Mouse (Mus musculus) CH12.LX (cell line): Measurements from ENCODE around the gene Smyd5. TPM values are rescaled to one million over a fixed set of nuclear protein-coding genes. Genes with fewer than 3 reads are reported as not detected.

ENCODE experiments used
- DNase-seq: peaks from one replicate; pipeline ENCODE4 v3.0.0-alpha.2; 2013; ENCODE audit errors: extremely low read depth
- H3K27ac ChIP-seq: 2 replicates; pipeline ENCODE4 v1.5.1; 2012; ENCODE audit warnings: low read depth, mild to moderate bottlenecking, control low read depth, moderate library complexity; ENCODE audit not compliant: insufficient read depth
- H3K27me3 ChIP-seq: replicated peaks from 2 replicates; pipeline ENCODE3; 2012; ENCODE audit warnings: inconsistent platforms
- H3K36me3 ChIP-seq, 2 experiments: replicated peaks in 1 of 2; 2 replicates each; pipeline versions ENCODE3 to v1.6.1; 2012; ENCODE audit warnings: inconsistent platforms in 1 of 2, low read length in 1 of 2, mild to moderate bottlenecking in 1 of 2, mixed read lengths in 1 of 2, moderate library complexity in 1 of 2; ENCODE audit not compliant: control insufficient read depth in 1 of 2, insufficient read depth in 1 of 2
- H3K4me1 ChIP-seq, 2 experiments: 2 replicates each; pipeline ENCODE4 v1.6.1; 2012; ENCODE audit warnings: inconsistent platforms in 1 of 2, moderate library complexity in 1 of 2; ENCODE audit not compliant: insufficient read depth in 2 of 2, control insufficient read depth in 1 of 2
- H3K4me2 ChIP-seq: 2 replicates; pipeline ENCODE4 v1.6.1; 2012; ENCODE audit warnings: low read depth, mild to moderate bottlenecking, control low read depth; ENCODE audit not compliant: poor library complexity, insufficient read depth, severe bottlenecking
- H3K4me3 ChIP-seq, 3 experiments: fragments of 150-350 bp in 1 of 3; sonication (generic) in 1 of 3; replicated peaks in 1 of 3; 2 replicates each; pipeline versions ENCODE3 to v1.5.1; 2011 to 2012; ENCODE audit warnings: low read depth in 2 of 3, low read length in 2 of 3, mild to moderate bottlenecking in 2 of 3, moderate library complexity in 2 of 3, control low read depth in 1 of 3, improper control_type of control experiment in 1 of 3, inconsistent platforms in 1 of 3, mixed read lengths in 1 of 3; ENCODE audit not compliant: poor library complexity in 1 of 3
- H3K79me2 ChIP-seq: replicated peaks from 2 replicates; pipeline ENCODE4 v1.6.1; 2012; ENCODE audit warnings: mild to moderate bottlenecking, moderate library complexity; ENCODE audit not compliant: control insufficient read depth, poor library complexity, insufficient read depth, severe bottlenecking; ENCODE audit errors: extremely low read depth
- H3K9ac ChIP-seq: 2 replicates; pipeline ENCODE4 v1.6.1; 2012; ENCODE audit warnings: low read depth, mild to moderate bottlenecking, control low read depth, moderate library complexity; ENCODE audit not compliant: insufficient read depth
- H3K9me3 ChIP-seq: replicated peaks from 2 replicates; pipeline ENCODE3; 2012; ENCODE audit warnings: low read length, inconsistent platforms, mixed read lengths
- BHLHE40 ChIP-seq: IDR thresholded peaks from 2 replicates; pipeline ENCODE4 v1.6.1; 2011; ENCODE audit warnings: mild to moderate bottlenecking, low read depth, low read length, improper control_type of control experiment
- CHD1 ChIP-seq: IDR thresholded peaks from 2 replicates; pipeline ENCODE4 v1.6.1; 2012; ENCODE audit warnings: low read depth, low read length, improper control_type of control experiment, inconsistent platforms
- CHD2 ChIP-seq: IDR thresholded peaks from 2 replicates; pipeline ENCODE4 v1.6.1; 2011; ENCODE audit warnings: low read length, improper control_type of control experiment
- E2F4 ChIP-seq: IDR thresholded peaks from 2 replicates; pipeline ENCODE4 v1.6.1; 2011; ENCODE audit warnings: low read depth, low read length, improper control_type of control experiment; ENCODE audit not compliant: insufficient replicate concordance
- ETS1 ChIP-seq: conservative IDR thresholded peaks from 2 replicates; pipeline ENCODE4 v1.6.1; 2012; ENCODE audit warnings: low read depth, mild to moderate bottlenecking, inconsistent platforms, low read length, improper control_type of control experiment, moderate library complexity
- HCFC1 ChIP-seq: IDR thresholded peaks from 2 replicates; pipeline ENCODE4 v1.6.1; 2012; ENCODE audit warnings: low read depth, mild to moderate bottlenecking, inconsistent platforms, low read length, improper control_type of control experiment
- IRF4 ChIP-seq: IDR thresholded peaks from 2 replicates; pipeline ENCODE4 v1.6.1; 2014; ENCODE audit warnings: low read depth, mild to moderate bottlenecking, inconsistent platforms, low read length, improper control_type of control experiment
- JUND ChIP-seq: conservative IDR thresholded peaks from 2 replicates; pipeline ENCODE4 v1.6.1; 2011; ENCODE audit warnings: low read depth, low read length, improper control_type of control experiment
- KAT2A ChIP-seq: IDR thresholded peaks from 2 replicates; pipeline ENCODE4 v1.6.1; 2012; ENCODE audit warnings: low read length, improper control_type of control experiment, inconsistent platforms; ENCODE audit not compliant: insufficient replicate concordance
- MAFK ChIP-seq: IDR thresholded peaks from 2 replicates; pipeline ENCODE4 v1.6.1; 2011; ENCODE audit warnings: low read length, improper control_type of control experiment; ENCODE audit not compliant: insufficient replicate concordance
- MEF2A ChIP-seq: IDR thresholded peaks from 2 replicates; pipeline ENCODE4 v1.6.1; 2014; ENCODE audit warnings: low read depth, mild to moderate bottlenecking, inconsistent platforms, low read length, improper control_type of control experiment, borderline replicate concordance
- NRF1 ChIP-seq: IDR thresholded peaks from 2 replicates; pipeline ENCODE4 v1.6.1; 2014; ENCODE audit warnings: low read depth, mild to moderate bottlenecking, inconsistent platforms, low read length, improper control_type of control experiment, moderate library complexity
- PAX5 ChIP-seq: IDR thresholded peaks from 2 replicates; pipeline ENCODE4 v1.6.1; 2012; ENCODE audit warnings: low read length, inconsistent platforms, mixed read lengths
- POLR2A ChIP-seq: IDR thresholded peaks from 2 replicates; pipeline ENCODE4 v1.6.1; 2011; ENCODE audit warnings: low read depth, mild to moderate bottlenecking, improper control_type of control experiment, low read length
- POLR2AphosphoS2 ChIP-seq: IDR thresholded peaks from 2 replicates; pipeline ENCODE4 v1.6.1; 2011; ENCODE audit warnings: low read depth, low read length, improper control_type of control experiment
- RAD21 ChIP-seq: IDR thresholded peaks from 2 replicates; pipeline ENCODE4 v1.6.1; 2011; ENCODE audit warnings: low read depth, mild to moderate bottlenecking, low read length, improper control_type of control experiment, moderate library complexity
- RCOR1 ChIP-seq: conservative IDR thresholded peaks from 2 replicates; pipeline ENCODE4 v1.6.1; 2012; ENCODE audit warnings: low read depth, mild to moderate bottlenecking, inconsistent platforms, low read length, improper control_type of control experiment
- SIN3A ChIP-seq: IDR thresholded peaks from 2 replicates; pipeline ENCODE4 v1.6.1; 2012; ENCODE audit warnings: low read length, improper control_type of control experiment, inconsistent platforms
- SMC3 ChIP-seq: IDR thresholded peaks from 2 replicates; pipeline ENCODE4 v1.6.1; 2011; ENCODE audit warnings: low read depth, low read length, improper control_type of control experiment
- USF1 ChIP-seq: IDR thresholded peaks from 2 replicates; pipeline ENCODE4 v1.6.1; 2014; ENCODE audit warnings: low read depth, mild to moderate bottlenecking, inconsistent platforms, low read length, improper control_type of control experiment
- USF2 ChIP-seq: conservative IDR thresholded peaks from 2 replicates; pipeline ENCODE4 v1.6.1; 2011; ENCODE audit warnings: low read depth, low read length, improper control_type of control experiment
- ZC3H11A ChIP-seq: IDR thresholded peaks from 2 replicates; pipeline ENCODE4 v1.6.1; 2012; ENCODE audit warnings: low read depth, mild to moderate bottlenecking, inconsistent platforms, low read length, improper control_type of control experiment
- ZNF384 ChIP-seq: IDR thresholded peaks from 2 replicates; pipeline ENCODE4 v1.6.1; 2012; ENCODE audit warnings: low read depth, low read length, improper control_type of control experiment, inconsistent platforms
- dilution Hi-C: fragments of 300-500 bp; cut with MboI; formaldehyde crosslinking; loops from 2 replicates; pipeline ENCODE4 v1.14.3; 2020; ENCODE audit warnings: low sequenced_read_pairs; ENCODE audit not compliant: extremely low pct_unique_long_range_greater_than_20kb, extremely low pct_ligation_motif_present
- in situ Hi-C: fragments of 300-500 bp; cut with MboI; formaldehyde crosslinking; loops from 3 replicates; pipeline ENCODE4 v1.14.3; 2019; ENCODE audit warnings: low sequenced_read_pairs, low pct_ligation_motif_present, low pct_unique_long_range_greater_than_20kb, mixed read lengths
- polyA plus RNA-seq: library from polyadenylated mRNA; unstranded; fragments of >175 nt; gene quantifications from 2 replicates; pipeline ENCODE4 v1.2.1, GENCODE M21; 2012; ENCODE audit warnings: low read depth; ENCODE audit not compliant: insufficient read length
- total RNA-seq, 2 experiments: library from RNA; depleted of rRNA; stranded (reverse); fragments of 300-350 nt in 1 of 2; fragments of >200 nt in 1 of 2; gene quantifications; 2 replicates each; pipeline ENCODE4 v1.2.3; 2012 to 2014

The Smyd5 gene
- total and polyA plus RNA-seq, 3 experiments, result 68.1 to 109 (median 75.5) TPM

DNA sequence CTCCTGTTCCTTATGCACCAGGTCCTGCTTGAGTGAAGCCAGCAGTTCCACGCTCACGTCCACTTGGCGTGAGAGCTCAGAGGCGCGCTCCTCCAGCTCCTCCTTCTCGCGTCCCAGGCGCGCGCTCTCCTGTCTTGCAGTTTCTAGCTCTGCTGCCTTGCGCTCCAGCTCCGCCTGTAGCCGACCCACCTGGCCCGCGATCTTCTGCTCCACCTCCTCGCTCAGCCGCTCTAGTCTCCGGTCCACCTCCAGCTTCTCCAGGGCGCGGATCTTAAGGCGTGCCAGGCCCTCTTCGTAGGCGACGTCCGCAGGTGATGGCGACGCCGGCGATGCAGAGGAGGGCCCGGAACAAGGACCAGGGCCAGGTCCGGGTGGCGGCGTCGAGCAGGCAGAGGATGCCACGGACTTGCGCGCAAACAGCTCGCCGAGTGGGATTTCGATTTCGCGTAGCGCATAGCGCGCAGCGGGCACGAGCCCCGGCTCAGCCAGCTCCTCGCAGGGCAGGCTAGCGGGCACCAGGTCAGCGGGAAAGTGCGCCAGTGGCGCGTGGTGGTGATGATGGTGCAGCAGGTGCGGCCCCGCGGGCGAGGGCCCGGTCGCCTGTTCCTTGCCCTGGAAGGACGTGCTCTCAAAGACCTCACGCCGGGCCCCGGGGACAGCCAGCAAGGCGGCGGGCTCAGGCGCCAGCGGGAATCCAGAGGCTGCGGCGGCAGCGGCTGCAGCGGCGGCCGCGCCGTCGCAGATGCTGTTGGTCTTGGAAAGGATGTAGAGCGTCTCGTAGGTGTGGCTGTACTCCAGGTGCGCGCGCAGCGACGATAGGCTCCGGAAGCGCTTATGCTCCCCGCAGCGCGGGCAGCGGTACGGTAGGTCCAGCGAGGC lies 52.3 kb downstream of the Smyd5 start:
- H3K36me3 ChIP-seq, result no peaks in the 10 kb centered on the region
- TF ChIP-seq CHD1 (no peak), KAT2A (no peak), MAFK (no peak), RCOR1 (no peak), SMC3 (no peak), USF1 (no peak), ZNF384 (no peak), PAX5 (no peak), BHLHE40 (no peak), NRF1 (no peak), ZC3H11A (no peak), IRF4 (no peak), SIN3A (no peak), E2F4 (no peak), CHD2 (no peak), ETS1 (no peak), MEF2A (no peak), RAD21 (no peak)
- dilution Hi-C loops (no loop called here), in situ Hi-C loops (no loop called here)
- H3K79me2 ChIP-seq, result no peaks in the 10 kb centered on the region
- peaks cover 15% of the 10 kb centered on the region for H3K9me3 ChIP-seq
- H3K27me3 ChIP-seq, result peaks cover 48% of the 10 kb centered on the region
- H3K9ac ChIP-seq, result no peak overlapping the region
- no peak overlapping the region for H3K4me2 ChIP-seq
- H3K4me1 ChIP-seq, result no peaks in the 10 kb centered on the region; a peak in 1 of 4 replicates
- DNase-seq, result no peak
- H3K4me3 ChIP-seq, result no peak overlapping the region
- H3K27ac ChIP-seq, result no peak overlapping the region

- DNase-seq, result no peak
- Histone ChIP-seq H3K4me2 (no peak overlapping the region), H3K36me3 (no peaks in the 10 kb centered on the region), H3K4me1 (peaks cover 0 to 2% of the 10 kb centered on the region in 2 experiments; a peak in 1 of 4 replicates), H3K9ac (no peak overlapping the region), H3K27ac (no peak overlapping the region), H3K4me3 (no peak overlapping the region), H3K9me3 (peaks cover 15% of the 10 kb centered on the region), H3K79me2 (no peaks in the 10 kb centered on the region), H3K27me3 (peaks cover 41% of the 10 kb centered on the region)
- TF ChIP-seq NRF1 (no peak), RCOR1 (no peak), RAD21 (no peak), HCFC1 (no peak), ETS1 (no peak), ZNF384 (no peak), MEF2A (no peak), JUND (no peak), MAFK (no peak), POLR2AphosphoS2 (no peak), SMC3 (no peak), USF2 (no peak), POLR2A (no peak), USF1 (no peak)
- dilution Hi-C loops, result no loop called here
- in situ Hi-C loops, result no loop called here
Observed at GRCm38 (mm10) chr6:85485738-85486137, 53.9 kb downstream of the Smyd5 start.
